Mouse (Mus musculus) testis, adult 2 months (tissue): ENCODE measurements around the gene Clec14a.

Source experiments
- CTCF ChIP-seq: fragments of 200-500 bp; IDR thresholded peaks from 2 replicates; pipeline ENCODE4 v1.5.1; 2012; ENCODE audit warnings: low read depth, mild to moderate bottlenecking, inconsistent platforms, low read length, moderate library complexity; ENCODE audit not compliant: control insufficient read depth, insufficient read depth, insufficient replicate concordance
- POLR2A ChIP-seq: fragments of 200-500 bp; IDR thresholded peaks from 2 replicates; pipeline ENCODE4 v1.6.1; 2012; ENCODE audit warnings: low read depth, mild to moderate bottlenecking, inconsistent platforms, low read length, moderate library complexity; ENCODE audit not compliant: control insufficient read depth

- TF ChIP-seq POLR2A, result no peak
- TF ChIP-seq CTCF, result no peak
Measured at GRCm38 (mm10) chr12:58225644-58226043, 43.4 kb downstream of the Clec14a start.
